Mouse (Mus musculus) ES-E14 (cell line): Measurements from ENCODE around the gene Trub1.

Experiments
- CHD2 ChIP-seq: IDR thresholded peaks from 2 replicates; pipeline ENCODE4 v1.6.1; 2014; ENCODE audit warnings: mild to moderate bottlenecking, low read depth, low read length, inconsistent platforms
- HCFC1 ChIP-seq: IDR thresholded peaks from 2 replicates; pipeline ENCODE4 v1.6.1; 2012; ENCODE audit warnings: low read length, inconsistent platforms, borderline replicate concordance; ENCODE audit not compliant: insufficient read depth
- MAFK ChIP-seq: IDR thresholded peaks from 2 replicates; pipeline ENCODE4 v1.6.1; 2014; ENCODE audit warnings: mild to moderate bottlenecking, low read depth, low read length, inconsistent platforms; ENCODE audit not compliant: insufficient read depth
- ZC3H11A ChIP-seq: IDR thresholded peaks from 2 replicates; pipeline ENCODE4 v1.6.1; 2012; ENCODE audit warnings: low read depth, mild to moderate bottlenecking, inconsistent platforms, low read length, borderline replicate concordance
- ZNF384 ChIP-seq: IDR thresholded peaks from 2 replicates; pipeline ENCODE4 v1.6.1; 2012; ENCODE audit warnings: low read depth, low read length, inconsistent platforms

DNA sequence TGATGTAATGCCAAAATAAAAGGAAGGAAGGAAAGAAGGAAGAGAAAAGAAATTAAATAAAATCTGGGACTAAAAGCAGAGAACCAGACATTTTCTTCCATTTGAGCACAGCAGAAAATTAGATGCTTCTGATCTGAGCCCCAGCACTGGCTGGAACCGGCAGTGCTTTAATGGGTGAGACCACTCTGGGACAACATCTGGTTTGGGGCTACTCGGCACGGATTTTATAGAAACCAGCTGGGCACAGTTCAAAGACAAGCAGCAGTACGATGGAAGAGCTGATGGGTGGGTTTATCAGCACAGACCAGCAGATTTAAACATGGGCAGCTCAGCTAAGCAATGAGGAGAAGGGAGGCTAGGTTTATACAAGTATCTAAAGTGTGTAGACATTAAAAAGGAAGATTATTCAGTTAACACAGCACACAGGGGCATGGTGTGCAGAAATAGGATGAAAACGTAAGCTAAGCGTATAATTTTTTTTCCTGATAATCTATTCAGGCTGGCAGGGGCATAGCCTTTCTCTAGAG, 46.2 kb downstream of the Trub1 start:
- TF ChIP-seq HCFC1 = no peak
- no peak for TF ChIP-seq CHD2
- TF ChIP-seq ZC3H11A = no peak
- no peak for TF ChIP-seq ZNF384
- TF ChIP-seq MAFK = no peak
